Mouse (Mus musculus): ENCODE data around the gene Med19.

Med19 gene

DNA sequence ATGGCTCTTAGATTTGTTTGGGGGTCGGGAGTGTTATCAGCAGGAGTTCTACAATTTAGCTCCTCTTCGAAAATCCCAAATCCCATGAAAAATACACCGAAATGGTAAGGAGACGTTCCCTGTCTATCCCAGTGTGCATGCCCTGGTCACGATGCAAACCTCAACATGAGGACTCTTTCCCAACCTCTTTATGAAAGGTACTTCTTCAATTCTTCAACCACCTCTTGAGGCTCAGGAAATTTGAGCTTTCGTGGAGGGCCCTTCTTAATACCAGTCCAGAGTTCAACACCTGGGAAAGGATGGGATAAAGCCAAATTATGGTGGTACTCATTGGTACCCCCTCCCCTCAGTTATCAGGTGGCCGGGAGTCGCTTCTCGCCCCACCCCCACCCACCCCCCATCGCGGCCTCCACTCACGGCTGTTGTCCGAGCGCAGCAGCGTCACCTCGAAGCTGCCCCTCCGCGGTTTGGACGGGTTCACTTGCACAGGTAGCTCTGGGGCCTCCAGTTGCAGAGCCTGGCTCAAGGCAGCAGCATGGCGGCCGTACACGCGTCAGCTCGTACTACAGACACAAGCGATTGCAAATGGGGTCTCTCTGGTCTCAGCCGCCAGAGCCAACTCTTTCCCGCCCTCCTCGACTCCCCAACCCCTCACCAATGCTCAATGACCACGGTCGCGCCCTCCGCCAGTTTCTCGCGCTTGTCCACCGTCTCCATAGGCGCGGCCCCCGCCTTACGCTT lies 8.2 kb upstream of the Med19 start:
- peak; percentile 62 for DNase-seq (ENCODE audit: low read depth)

DNA sequence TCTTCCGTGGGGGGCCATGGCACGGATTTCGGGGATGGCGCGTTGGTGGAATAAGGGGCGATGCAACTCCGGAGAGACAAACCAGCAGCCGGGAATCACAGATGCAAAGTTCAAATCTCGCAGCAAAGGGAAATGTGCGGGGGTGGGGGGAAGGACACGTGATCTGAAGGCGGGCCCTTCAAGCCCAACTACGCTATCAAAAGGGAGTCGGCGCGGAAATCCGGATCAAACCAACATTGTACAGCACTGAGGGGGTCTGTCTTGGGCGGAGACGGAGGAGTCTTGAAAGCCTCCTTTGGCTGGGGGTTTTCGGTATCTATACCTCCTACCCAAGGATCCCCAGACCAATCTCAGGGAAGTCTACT lies 7.7 kb upstream of the Med19 start, which contains the start of gene Selenoh:
Gene Selenoh (minus strand): TSS at position 202 of the 365 bp plus-strand sequence.
- peak; percentile 96 for DNase-seq (ENCODE audit: low read depth)

DNA sequence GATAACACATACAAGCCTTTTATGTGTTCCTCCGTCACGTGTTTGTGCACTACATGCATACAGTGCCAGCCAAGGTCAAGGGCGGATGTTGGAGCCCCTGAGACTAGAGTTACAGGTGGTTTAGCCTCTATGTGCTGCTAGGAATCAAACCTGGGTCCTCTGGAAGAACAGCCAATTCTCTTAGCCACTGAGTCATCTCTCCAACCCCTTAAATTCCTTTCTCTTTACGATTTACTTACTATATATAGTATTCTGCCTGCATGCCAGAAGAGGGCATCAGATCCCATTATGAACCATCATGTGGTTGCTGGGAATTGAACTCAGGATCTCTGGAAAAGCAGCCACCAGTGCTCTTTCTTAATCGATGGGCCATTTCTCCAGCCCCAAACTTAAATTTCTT lies 6.7 kb upstream of the Med19 start:
- DNase-seq (ENCODE audit: low read depth): peak; percentile 48

- peak; percentile 49 for DNase-seq (ENCODE audit: low read depth)
Measured at GRCm38 (mm10) chr2:84677270-84677967, 783 bp upstream of the Med19 start.

GRCm38 (mm10) chr2:84679016-84679415 lies 814 bp downstream of the Med19 start, which contains the start of gene Tmx2:
Gene Tmx2 (minus strand): TSS chr2:84679140.
- peak; percentile 16 for DNase-seq (ENCODE audit: low read depth)

GRCm38 (mm10) chr2:84682605-84683183 lies 4.5 kb downstream of the Med19 start:
- no peak for DNase-seq (ENCODE audit: low read depth)

- DNase-seq (ENCODE audit: low read depth): no peak
Measured at GRCm38 (mm10) chr2:84688080-84688844, 10.1 kb downstream of the Med19 start.

GRCm38 (mm10) chr2:84690050-84690449 lies 11.8 kb downstream of the Med19 start:
- DNase-seq (ENCODE audit: low read depth): no peak

GRCm38 (mm10) chr2:84695007-84695695 lies 16.9 kb downstream of the Med19 start:
- no peak for DNase-seq (ENCODE audit: low read depth)

GRCm38 (mm10) chr2:84703497-84703896 lies 25.3 kb downstream of the Med19 start:
- DNase-seq (ENCODE audit: low read depth): no peak

DNA sequence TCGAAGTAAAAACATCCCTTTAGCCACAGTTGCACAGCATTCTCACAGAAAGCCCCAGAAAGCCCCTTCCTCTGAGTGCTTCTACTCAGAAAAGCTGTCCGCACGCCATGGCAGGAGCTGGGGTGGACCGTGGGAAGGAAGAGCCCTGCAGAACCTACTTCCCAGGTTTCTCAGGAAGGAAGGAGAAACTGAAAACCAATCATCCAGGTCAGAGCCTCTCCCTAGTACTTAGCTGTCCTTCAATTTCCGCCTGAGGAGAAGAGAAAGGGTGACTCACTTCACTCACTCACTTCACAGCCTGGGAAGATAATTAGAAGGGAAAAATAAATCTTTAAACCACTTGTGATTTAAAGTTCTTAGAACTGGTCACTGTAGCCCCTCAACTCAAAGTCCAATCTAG lies 26.1 kb downstream of the Med19 start:
- DNase-seq (ENCODE audit: low read depth): no peak

DNA sequence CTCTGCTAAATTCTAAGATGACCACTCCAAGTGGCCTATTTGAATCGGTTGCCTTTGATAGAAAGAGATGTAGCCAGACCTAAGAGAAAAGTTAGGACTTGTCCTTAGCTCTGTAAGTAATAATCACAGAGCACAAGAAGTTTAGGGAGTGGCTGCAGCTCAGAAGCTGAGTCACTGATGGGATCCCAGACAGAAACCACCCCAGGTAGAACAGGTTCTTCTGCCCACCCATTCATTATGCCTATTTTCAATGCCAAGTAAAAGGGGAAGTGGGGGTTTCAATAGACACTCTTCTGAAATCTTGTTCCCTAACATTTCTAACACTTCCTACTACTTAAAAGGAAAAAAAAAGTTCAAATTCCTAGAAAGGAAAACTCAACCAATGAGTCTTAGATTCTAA lies 27.1 kb downstream of the Med19 start:
- peak; percentile 14 for DNase-seq (ENCODE audit: low read depth)

DNA sequence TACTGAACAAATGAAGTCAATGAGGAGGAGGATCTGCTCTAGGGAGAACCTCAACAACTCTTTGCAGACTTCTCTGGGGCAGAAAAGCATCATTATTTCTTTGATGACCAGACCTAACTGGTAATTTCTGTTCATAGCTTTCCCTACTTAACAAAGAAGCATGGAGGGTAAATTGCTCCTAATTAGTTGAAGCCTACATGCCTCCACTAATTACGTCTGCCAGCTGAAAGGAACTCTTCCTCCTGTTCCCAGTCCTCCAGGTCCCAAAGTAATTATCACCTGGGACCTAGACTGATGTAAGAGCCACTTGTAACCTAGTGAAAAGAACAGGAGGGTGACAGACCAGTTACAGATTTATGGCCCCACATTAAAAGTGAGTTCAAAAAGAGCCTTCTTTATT lies 29.3 kb downstream of the Med19 start:
- no peak for DNase-seq (ENCODE audit: low read depth)

- no peak for DNase-seq (ENCODE audit: low read depth)
Measured at GRCm38 (mm10) chr2:84711898-84712297, 33.7 kb downstream of the Med19 start.

- DNase-seq (ENCODE audit: low read depth): no peak
Measured at GRCm38 (mm10) chr2:84714422-84714810, 36.2 kb downstream of the Med19 start.

- DNase-seq (ENCODE audit: low read depth): peak; percentile 98
Measured at GRCm38 (mm10) chr2:84714811-84715561, 36.8 kb downstream of the Med19 start, which contains the start of gene Zdhhc5. Gene Zdhhc5 (minus strand): TSS chr2:84715180.

DNA sequence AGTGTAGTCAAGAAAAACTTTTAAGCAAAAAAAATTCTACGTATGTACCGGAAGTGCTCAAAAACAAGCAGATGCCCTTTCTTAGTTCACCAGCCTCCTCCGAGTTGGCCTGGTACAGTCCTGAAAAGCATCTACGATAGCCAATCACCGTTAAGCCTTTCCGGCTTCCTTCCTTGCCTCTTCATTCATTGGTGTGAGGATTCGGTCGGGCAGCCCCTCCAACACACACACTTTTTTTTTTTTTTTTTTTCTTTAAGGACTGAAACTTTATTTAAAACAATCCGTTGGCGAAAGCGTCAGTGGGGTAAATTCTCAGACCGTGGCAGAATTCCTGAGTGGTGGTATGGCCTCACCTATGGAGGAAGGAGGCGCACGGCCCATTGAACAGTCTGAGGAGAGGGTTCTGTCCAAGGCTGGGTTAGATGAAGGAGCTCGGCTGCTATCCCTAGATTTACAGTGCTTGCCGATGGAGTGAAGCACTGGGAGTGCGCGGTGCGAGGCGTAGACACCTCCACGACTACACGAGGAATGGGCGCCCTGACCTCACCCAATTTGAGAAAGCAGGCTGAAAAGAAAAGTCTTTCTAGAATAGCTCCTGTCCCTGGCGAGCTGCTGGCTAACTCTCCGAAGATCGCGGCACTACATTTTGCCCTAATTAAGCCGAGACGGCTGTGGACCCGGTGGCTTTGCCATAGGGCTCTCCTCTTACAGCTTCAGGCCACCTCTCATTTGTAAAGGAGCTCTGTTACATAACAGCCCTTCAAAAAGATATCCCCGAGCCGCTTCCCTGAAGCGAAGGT lies 37.6 kb downstream of the Med19 start:
- DNase-seq (ENCODE audit: low read depth): peak; percentile 99

DNA sequence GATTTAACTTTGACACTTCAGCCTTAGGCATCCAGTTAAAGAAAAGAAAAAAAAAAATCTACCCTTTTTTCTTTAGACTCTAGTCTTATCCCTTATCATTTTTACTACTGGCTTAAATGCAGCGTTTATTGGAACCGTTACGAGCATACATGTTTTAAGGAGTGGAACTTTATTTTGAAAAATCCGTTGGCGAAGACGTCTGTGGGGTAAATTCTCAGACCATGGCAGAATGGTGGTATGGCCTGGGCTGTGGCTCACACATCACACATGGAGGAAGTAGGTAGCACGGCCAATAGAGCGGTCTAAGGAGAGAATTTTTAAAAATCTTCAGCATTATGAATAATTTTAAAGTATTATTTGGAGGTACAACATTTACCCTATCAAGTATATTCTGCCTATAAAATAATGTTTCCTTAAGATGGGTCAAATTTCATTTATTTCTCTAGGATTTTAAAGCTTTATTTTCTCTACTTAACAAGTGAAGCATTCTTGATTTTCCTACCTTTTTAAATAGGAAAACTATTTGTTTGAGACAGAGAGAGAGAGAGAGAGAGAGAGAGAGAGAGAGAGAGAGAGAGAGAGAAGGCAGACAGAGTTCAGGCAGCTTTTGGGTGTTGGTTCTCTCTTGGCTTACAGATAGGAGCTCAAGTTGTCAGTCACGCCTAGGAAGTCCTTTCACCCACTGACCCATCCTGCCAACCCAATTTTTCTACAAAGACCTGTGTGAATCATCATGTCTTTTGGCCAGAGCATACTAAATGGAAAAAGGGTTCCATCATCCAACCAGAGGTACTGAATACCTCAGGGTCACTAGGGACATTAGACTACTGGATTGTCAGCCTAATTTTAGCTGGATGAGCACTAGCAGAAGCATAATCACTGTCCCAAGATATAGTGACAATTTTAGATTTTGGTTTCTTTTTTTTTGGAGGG lies 38.5 kb downstream of the Med19 start:
- DNase-seq (ENCODE audit: low read depth): peak; percentile 59

DNA sequence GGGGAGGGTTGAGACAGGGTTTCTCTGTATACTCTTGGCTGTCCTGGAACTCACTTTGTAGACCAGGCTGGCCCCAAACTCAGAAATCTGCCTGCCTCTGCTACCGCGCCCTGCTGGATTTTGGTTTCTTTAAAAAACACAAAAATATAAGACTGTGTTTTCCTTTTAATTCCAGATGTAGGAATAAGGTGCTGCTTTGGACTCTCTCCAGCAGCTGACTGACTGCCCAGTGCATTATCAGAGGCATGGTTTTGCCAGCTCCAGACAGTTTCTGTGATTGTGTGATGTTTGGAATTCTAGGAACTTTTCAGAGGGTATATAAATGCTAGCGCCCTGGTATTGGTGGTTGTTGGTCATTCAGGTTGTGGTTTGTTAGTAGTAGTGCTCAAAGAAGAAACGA lies 39.2 kb downstream of the Med19 start:
- no peak for DNase-seq (ENCODE audit: low read depth)
